Mouse (Mus musculus): ENCODE results near the gene Dnmt3a.

Gene Dnmt3a

GRCm38 (mm10) chr12:3787041-3787440 lies 18.8 kb upstream of the Dnmt3a start:
- no peak for DNase-seq (ENCODE audit: low read depth, low spot score)

- DNase-seq (ENCODE audit: low read depth, low spot score), result no peak
Observed at GRCm38 (mm10) chr12:3787541-3787940, 18.3 kb upstream of the Dnmt3a start.

DNA sequence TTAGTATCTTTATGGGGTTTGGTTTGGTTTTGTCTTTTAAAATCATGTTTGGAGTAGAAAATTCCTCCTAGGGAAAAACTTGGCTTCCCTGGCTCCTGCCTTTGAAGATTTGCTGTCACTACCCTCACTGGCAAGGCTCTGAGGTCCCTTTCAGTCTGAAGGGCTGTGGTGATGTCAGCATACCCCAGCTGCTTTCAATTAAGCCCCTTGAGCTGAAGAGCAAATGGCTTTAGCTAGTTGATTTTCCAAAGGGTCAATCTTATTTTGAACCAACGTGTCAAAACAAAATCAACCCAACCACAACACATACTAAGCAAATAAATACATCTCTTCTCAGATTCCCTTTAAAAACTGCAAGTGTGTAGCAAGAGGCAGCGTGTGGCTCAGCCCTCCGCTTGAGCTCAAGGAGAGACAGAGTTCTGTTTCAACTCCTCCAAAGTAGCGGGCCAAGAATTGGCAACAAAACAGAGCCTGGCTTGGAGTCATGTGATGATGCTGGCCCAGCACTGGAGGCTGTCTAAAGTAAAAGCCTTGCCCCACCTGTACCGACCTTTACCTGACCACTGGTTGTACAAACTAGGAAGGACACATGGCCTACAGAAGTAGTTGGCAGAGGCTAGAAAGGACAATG lies 17.3 kb upstream of the Dnmt3a start:
- no peak for DNase-seq (ENCODE audit: low read depth, low spot score)

GRCm38 (mm10) chr12:3789626-3790185 lies 16.1 kb upstream of the Dnmt3a start:
- no peak for DNase-seq (ENCODE audit: low read depth, low spot score)

- DNase-seq (ENCODE audit: low read depth, low spot score), result no peak
Observed at GRCm38 (mm10) chr12:3791257-3791656, 14.6 kb upstream of the Dnmt3a start.

- peak; percentile 93 for DNase-seq (ENCODE audit: low read depth, low spot score)
Observed at GRCm38 (mm10) chr12:3791732-3792131, 14.1 kb upstream of the Dnmt3a start.

DNA sequence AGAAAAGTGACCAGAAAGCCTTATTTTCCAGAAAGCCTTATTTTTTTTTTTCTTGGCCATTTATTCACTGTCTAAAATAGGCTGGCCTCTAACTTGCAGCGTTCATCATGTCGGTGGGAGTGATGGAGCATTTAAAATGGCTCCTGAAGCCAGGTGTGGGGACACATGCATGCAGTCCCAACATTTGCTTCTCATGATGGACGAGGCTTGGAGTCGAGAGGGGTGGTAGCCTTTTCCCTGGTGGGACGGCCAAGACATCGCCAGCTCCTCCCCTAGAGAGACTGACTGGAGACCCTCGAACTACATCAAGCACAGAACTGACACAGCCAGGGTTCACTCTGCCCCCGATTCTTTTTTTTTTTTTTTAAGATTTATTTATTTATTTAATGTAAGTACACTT lies 13.6 kb upstream of the Dnmt3a start:
- peak; percentile 18 for DNase-seq (ENCODE audit: low read depth, low spot score)

DNA sequence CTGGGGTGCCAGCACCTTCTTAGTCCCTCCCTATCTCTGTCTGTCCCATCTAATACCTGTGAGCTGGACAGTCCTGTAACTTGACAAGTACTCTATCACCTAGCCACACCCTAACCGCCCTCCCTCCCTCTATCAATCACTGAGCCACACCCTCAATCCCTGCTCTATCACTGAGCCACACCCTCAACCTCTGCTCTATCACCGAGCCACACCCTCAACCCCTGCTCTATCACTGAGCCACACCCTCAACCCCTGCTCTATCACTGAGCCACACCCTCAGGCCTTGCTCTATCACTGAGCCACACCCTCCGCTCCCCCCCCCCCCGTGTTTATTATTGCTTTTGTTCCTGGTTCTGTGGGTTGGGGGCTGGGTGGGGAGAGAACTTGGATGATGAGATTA lies 10.2 kb upstream of the Dnmt3a start:
- peak; percentile 51 for DNase-seq (ENCODE audit: low read depth, low spot score)

DNA sequence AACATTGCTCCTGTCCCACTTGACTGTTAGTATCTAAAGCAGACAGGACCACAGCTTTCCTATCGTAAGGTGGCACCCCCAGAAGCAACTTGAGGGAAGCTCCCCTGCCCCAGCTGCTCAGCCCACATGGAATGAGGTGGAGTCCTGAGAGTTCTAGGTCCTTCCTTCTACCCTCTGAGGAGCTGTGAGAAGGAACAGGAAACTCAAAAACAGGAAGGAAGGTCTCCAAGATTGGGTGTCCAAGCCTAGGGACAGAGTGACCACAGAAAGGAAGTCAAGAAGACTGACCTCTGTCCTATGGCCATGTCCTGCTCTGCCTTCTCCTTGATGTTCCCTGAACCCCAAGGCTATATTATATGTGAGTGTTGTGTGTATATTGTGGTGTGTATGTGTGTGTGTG lies 6.3 kb upstream of the Dnmt3a start:
- DNase-seq (ENCODE audit: low read depth, low spot score), result no peak

DNA sequence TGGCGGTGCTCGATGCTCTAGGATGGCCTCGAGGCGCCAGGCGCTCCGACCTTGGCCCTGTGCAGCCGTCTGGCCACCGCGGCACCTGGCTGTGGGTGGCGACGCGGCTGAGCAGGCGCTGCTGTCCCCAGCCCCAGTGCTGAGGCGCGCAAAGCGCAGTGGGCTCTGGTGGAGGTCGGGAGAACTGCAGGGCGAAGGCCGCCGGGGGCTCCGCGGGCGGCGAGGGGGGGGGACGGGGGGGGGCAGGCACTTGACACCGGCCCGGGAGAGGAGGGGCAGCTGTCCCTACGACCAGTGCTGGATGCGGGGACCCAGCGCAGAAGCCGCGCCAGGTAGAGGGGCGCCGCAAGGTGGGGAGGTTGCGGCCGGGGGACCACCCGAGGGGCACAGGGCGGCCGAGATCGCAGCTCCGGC lies 471 bp downstream of the Dnmt3a start:
- peak; percentile 59 for DNase-seq (ENCODE audit: low read depth, low spot score)

GRCm38 (mm10) chr12:3806703-3807547 lies 1.1 kb downstream of the Dnmt3a start:
- no peak for DNase-seq (ENCODE audit: low read depth, low spot score)

DNA sequence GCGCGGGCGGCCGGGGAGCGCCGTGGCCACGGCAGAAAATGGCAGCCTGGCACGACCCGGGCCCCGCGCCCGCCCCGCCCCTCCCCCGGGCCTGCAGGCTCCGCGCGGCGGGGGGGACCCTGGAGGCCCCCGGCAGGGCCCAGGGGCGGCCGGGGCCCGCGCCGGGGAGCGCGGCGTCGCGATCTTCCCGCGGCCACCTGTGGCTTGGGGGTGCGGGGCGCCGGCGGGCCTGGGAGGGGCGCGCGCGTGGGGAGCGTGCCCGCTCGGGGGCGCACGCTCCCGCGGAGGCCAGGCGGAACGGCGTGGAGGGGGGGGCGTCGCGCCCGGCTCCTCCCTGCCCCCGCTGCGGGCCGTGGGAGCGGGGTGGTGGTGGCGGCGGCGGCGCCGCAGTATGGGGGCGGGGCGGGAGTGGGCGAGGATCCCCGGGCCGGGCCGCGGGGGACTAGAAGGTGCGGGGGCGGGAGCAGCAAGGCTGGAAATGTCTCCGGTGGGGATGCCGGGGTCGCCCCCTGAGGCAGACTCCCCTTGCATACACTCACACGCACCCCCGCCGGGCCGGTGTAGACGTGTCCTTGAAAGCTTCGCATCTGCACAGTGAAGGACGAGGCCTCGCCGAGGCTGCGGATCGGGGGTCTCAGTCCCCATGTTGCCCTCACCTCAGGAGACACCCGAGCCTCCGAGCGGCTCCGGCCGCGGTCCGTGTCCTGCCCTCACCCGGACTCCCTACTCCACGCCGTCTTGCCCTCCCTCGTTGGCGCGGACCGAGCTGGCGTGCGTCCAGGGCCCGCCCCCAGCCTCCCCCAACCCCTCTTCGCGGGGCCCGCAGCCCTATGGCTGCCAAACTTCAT lies 2.0 kb downstream of the Dnmt3a start:
- peak; percentile 41 for DNase-seq (ENCODE audit: low read depth, low spot score)

GRCm38 (mm10) chr12:3808396-3808981 lies 2.7 kb downstream of the Dnmt3a start:
- DNase-seq (ENCODE audit: low read depth, low spot score), result peak; percentile 27

DNA sequence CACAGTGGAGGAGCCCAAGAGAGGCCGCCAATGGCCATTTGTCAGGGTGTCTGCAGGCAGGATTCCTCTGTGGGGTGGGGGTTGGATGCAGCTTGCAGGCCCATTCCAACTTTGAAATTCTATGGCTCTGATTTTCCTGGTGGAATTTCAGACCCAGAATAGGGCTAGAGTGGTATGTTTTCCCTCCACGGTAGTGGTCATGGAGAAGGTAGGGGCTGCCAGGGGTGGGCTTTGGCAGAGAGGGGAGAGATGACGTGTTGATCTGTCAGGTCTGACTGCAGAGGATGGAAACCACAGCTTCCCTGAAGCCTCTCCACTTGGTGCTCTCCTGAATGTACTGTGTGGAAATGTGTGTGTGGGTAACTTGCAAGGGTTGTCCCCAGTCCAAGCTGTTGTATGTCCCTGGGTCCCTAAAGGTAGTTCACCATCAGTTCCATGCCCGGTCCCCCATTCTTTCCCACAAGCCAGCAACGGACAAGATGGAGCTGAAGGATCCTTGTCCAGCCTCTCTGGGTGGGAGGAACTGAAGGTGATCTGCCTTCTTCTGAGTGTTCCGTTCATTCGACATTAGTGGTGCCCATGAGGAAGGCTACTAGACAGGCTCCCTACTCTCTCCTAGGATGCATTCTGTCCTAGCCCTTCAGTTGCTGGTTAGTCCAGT lies 3.8 kb downstream of the Dnmt3a start:
- no peak for DNase-seq (ENCODE audit: low read depth, low spot score)

DNA sequence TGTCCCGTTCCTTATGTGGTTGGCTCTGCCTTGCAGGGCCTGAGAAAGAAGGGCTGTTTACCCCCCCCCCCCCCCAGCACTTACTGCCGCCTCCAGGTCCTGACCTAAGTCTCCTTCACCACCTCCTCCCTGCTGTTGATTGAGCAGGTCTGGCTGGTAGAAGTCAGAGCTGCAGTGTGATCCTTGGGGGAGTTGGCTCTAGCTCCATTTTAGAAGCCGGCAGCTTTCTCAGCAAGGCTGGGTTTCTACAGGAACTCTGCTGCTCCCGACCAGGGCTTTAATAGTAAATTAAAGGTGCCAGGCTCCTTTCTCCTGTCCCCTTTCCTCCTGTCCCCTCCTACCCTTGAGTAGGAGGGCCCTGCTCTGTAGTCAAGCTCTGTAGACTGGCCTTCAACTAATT lies 4.6 kb downstream of the Dnmt3a start:
- DNase-seq (ENCODE audit: low read depth, low spot score), result no peak

GRCm38 (mm10) chr12:3811596-3811995 lies 5.8 kb downstream of the Dnmt3a start:
- DNase-seq (ENCODE audit: low read depth, low spot score), result no peak

DNA sequence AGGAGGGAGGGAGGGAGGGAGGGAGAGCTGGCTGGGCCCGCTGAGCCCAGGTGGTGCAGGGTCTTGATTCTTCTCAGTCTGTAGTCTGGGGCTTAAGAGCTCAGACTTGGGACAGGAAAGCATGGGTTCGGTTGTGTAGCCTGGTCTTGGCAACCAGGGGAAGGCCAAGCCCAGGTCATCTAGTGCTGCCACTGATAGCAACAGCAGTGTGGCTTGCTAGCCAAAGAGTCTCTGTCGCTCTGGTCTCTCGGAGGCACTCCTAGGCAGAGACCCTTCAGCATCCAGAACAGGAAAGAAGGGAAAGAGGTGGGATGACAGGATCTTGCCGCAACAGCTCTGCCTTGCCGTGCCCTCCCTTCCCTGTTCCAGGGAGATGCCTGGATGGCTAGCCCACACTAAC lies 6.4 kb downstream of the Dnmt3a start:
- no peak for DNase-seq (ENCODE audit: low read depth, low spot score)

DNA sequence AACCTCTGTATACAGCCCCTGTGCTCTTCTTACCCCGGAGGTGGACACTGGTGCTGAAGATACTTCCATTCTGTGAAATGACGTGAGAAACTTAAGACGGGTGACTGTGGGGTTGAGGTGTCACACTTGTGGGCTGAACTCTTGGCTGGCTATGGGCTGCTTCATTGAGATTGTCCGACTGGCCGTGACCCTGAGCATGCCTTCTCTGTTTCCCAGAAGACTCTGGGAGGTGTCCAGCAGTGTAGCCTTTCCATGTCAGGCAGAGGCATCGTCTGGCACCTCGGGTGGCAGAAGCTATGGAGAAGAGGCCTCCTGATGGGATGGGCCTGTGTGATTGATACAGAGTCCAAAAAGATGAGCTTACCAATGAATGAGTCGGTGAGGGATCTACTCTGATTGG lies 7.3 kb downstream of the Dnmt3a start:
- DNase-seq (ENCODE audit: low read depth, low spot score), result no peak

DNA sequence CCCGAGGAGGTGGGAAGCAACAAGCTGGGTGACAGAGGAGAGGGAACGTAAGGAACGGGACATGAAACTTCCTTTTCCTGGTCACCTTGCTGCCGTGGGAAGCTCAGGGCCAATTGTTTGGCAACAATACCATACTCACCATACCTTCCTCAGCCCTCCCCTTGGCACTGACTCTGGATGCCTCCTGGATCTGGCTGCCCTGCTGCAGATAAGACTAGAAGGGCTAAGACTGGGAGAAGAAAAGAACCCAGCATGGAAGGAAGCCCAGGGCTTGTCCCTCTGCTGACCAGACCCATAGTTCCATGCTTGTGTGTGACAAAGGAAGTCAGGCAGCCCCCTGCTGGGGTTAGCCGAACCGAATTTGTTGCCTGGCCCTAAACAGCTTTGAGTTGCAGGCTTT lies 9.6 kb downstream of the Dnmt3a start:
- no peak for DNase-seq (ENCODE audit: low read depth, low spot score)

- DNase-seq (ENCODE audit: low read depth, low spot score), result peak; percentile 30
Observed at GRCm38 (mm10) chr12:3817033-3817432, 11.2 kb downstream of the Dnmt3a start.

GRCm38 (mm10) chr12:3817566-3817965 lies 11.8 kb downstream of the Dnmt3a start:
- no peak for DNase-seq (ENCODE audit: low read depth, low spot score)

All from ES-CJ7 (cell line).